Mouse (Mus musculus) fibroblast of lung, adult 2 months (primary cell): ENCODE measurements around the gene Desi1.
"Not testable (repeated sequence)": the region's sequence is repeated elsewhere in the genome, so short reads cannot be mapped to it uniquely, and the experiment has no call there.

Source experiments
- DNase-seq: peaks from one replicate; pipeline ENCODE4 v3.0.0-alpha.2; 2011; ENCODE audit warnings: low read depth

The Desi1 gene

GRCm38 (mm10) chr15:82019288-82019687 lies 14.4 kb downstream of the Desi1 start:
- no peak for DNase-seq

GRCm38 (mm10) chr15:82017461-82017860 lies 16.2 kb downstream of the Desi1 start:
- no peak for DNase-seq

GRCm38 (mm10) chr15:82016830-82017229 lies 16.8 kb downstream of the Desi1 start:
- no peak for DNase-seq

- DNase-seq: peak; percentile 96
Observed at GRCm38 (mm10) chr15:82016101-82016808, 17.4 kb downstream of the Desi1 start.

GRCm38 (mm10) chr15:82015392-82016100 lies 18.1 kb downstream of the Desi1 start:
- DNase-seq: no peak

GRCm38 (mm10) chr15:82014745-82015391 lies 18.8 kb downstream of the Desi1 start:
- DNase-seq: no peak

- no peak for DNase-seq
Observed at GRCm38 (mm10) chr15:82011947-82012346, 21.7 kb downstream of the Desi1 start.

- DNase-seq: no peak
Observed at GRCm38 (mm10) chr15:82004257-82004656, 29.4 kb downstream of the Desi1 start.

GRCm38 (mm10) chr15:81993992-81994391 lies 39.7 kb downstream of the Desi1 start:
- DNase-seq: no peak

GRCm38 (mm10) chr15:81990549-81990948 lies 43.1 kb downstream of the Desi1 start:
- no peak for DNase-seq

- peak; percentile 71 for DNase-seq
Observed at GRCm38 (mm10) chr15:81989371-81990062, 44.1 kb downstream of the Desi1 start.

- no peak for DNase-seq
Observed at GRCm38 (mm10) chr15:81987646-81988045, 46.0 kb downstream of the Desi1 start, which contains the start of gene Xrcc6. Xrcc6 (plus strand) TSS chr15:81987835.

- peak; percentile 88 for DNase-seq
Observed at GRCm38 (mm10) chr15:81985267-81986161, 48.1 kb downstream of the Desi1 start.

GRCm38 (mm10) chr15:81982173-81982572 lies 51.5 kb downstream of the Desi1 start:
- DNase-seq: no peak

GRCm38 (mm10) chr15:81980321-81980720 lies 53.3 kb downstream of the Desi1 start, which contains the start of gene 1700029P11Rik:
1700029P11Rik (plus strand) TSS chr15:81980540.
- no peak for DNase-seq

GRCm38 (mm10) chr15:81975156-81975555 lies 58.5 kb downstream of the Desi1 start:
- not testable (repeated sequence) for DNase-seq

- not testable (repeated sequence) for DNase-seq
Observed at GRCm38 (mm10) chr15:81970498-81970897, 63.2 kb downstream of the Desi1 start.

- DNase-seq: not testable (repeated sequence)
Observed at GRCm38 (mm10) chr15:81969635-81970034, 64.0 kb downstream of the Desi1 start.

- DNase-seq: no peak
Observed at GRCm38 (mm10) chr15:81969173-81969572, 64.5 kb downstream of the Desi1 start.

GRCm38 (mm10) chr15:81968447-81968846 lies 65.2 kb downstream of the Desi1 start:
- no peak for DNase-seq

GRCm38 (mm10) chr15:81967821-81968220 lies 65.8 kb downstream of the Desi1 start:
- DNase-seq: no peak
